Mouse (Mus musculus) limb, embryonic 14.5 days (tissue): ENCODE measurements at regions not wholly inside any gene's neighbourhood (a gene's known extent, or its start where the extent isn't known, plus 50 kb on each side); places are given as distances from the start of the nearest gene placed in this dataset.

Experiments used
- ATAC-seq: fragments of 200-750 bp; cut with Nextera tagmentation; 2 replicates; pipeline ENCODE4 v1.8.0; 2017; ENCODE audit warnings: low read depth, moderate number of reproducible peaks, moderate TSS enrichment; ENCODE audit not compliant: low FRiP score
- DNase-seq: peaks from one replicate; pipeline ENCODE4 v3.0.0-alpha.2; 2015; ENCODE audit warnings: low spot score
- H3K27ac ChIP-seq: fragments of 300-500 bp; sonication (generic); replicated peaks from 2 replicates; pipeline ENCODE4 v1.5.1; 2014; ENCODE audit warnings: low read depth, mild to moderate bottlenecking, low read length, moderate library complexity, mixed read lengths
- H3K27me3 ChIP-seq: fragments of 300-500 bp; sonication (generic); 2 replicates; pipeline ENCODE4 v1.6.1; 2014; ENCODE audit warnings: low read length, mixed read lengths; ENCODE audit not compliant: control insufficient read depth, insufficient read depth
- H3K36me3 ChIP-seq: fragments of 300-500 bp; sonication (generic); 2 replicates; pipeline ENCODE4 v1.6.1; 2014; ENCODE audit warnings: mild to moderate bottlenecking, low read length, moderate library complexity, mixed read lengths; ENCODE audit not compliant: control insufficient read depth, insufficient read depth
- H3K4me1 ChIP-seq: fragments of 300-500 bp; sonication (generic); 2 replicates; pipeline ENCODE4 v1.6.1; 2014; ENCODE audit warnings: antibody characterized with exemption, low read length, mixed read lengths; ENCODE audit not compliant: control insufficient read depth, insufficient read depth
- H3K4me2 ChIP-seq: fragments of 300-500 bp; sonication (generic); replicated peaks from 2 replicates; pipeline ENCODE4 v1.6.1; 2014; ENCODE audit warnings: low read depth, mild to moderate bottlenecking, low read length, moderate library complexity; ENCODE audit not compliant: severe bottlenecking
- H3K4me3 ChIP-seq: fragments of 300-500 bp; sonication (generic); replicated peaks from 2 replicates; pipeline ENCODE4 v1.5.1; 2014; ENCODE audit warnings: low read length
- H3K9ac ChIP-seq: fragments of 300-500 bp; sonication (generic); 2 replicates; pipeline ENCODE4 v1.6.1; 2014; ENCODE audit warnings: mild to moderate bottlenecking, low read depth, low read length, moderate library complexity; ENCODE audit not compliant: severe bottlenecking
- H3K9me3 ChIP-seq: fragments of 300-500 bp; sonication (generic); 2 replicates; pipeline ENCODE4 v1.6.1; 2016; ENCODE audit warnings: low read length; ENCODE audit not compliant: control insufficient read depth
- POLR2A ChIP-seq: fragments of 200-500 bp; IDR thresholded peaks from 2 replicates; pipeline ENCODE4 v1.8.0; 2012; ENCODE audit warnings: inconsistent platforms, mild to moderate bottlenecking, moderate library complexity, borderline replicate concordance; ENCODE audit not compliant: insufficient read depth, insufficient read length; ENCODE audit errors: extremely low read depth
- WGBS: fragments of 180-500 bp; shearing (Covaris S2); extraction: QIAGEN DNeasy Blood & Tissue Kit; methylation state at CpG from one replicate; pipeline ENCODE4 v1.1.7; 2014; 5-methylcytosine and 5-hydroxymethylcytosine counted together

DNA sequence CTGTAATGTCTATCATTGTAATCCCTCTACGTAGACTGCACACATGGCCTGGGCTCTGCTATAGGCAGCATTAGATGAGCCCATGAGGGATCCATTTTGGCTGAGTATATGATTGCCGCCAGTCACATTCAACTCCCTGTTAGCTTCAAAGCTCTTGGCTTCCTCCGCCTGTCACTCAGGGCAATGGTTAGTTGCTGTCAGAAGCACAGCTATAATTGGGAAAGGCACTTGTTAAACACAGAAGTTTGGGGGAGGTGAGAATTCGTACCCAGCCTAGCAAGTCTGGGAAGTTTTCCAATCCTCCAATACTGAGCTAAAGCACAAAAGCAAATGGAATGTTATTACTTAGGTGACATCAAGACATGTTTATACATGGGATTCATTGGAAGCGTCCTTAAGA is 627.7 kb upstream of the Fam92a start:
- Histone ChIP-seq H3K9ac (no peak overlapping the region), H3K27me3 (no peaks in the 10 kb centered on the region), H3K4me2 (no peak overlapping the region), H3K27ac (no peak overlapping the region), H3K4me1 (no peaks in the 10 kb centered on the region), H3K9me3 (no peaks in the 10 kb centered on the region), H3K4me3 (no peak overlapping the region), H3K36me3 (no peaks in the 10 kb centered on the region)
- DNase-seq (peak; percentile 11), ATAC-seq (no peak)
- TF ChIP-seq POLR2A: no peak
- WGBS: 69% methylated on average over 5 of the region's 5 CpGs

DNA sequence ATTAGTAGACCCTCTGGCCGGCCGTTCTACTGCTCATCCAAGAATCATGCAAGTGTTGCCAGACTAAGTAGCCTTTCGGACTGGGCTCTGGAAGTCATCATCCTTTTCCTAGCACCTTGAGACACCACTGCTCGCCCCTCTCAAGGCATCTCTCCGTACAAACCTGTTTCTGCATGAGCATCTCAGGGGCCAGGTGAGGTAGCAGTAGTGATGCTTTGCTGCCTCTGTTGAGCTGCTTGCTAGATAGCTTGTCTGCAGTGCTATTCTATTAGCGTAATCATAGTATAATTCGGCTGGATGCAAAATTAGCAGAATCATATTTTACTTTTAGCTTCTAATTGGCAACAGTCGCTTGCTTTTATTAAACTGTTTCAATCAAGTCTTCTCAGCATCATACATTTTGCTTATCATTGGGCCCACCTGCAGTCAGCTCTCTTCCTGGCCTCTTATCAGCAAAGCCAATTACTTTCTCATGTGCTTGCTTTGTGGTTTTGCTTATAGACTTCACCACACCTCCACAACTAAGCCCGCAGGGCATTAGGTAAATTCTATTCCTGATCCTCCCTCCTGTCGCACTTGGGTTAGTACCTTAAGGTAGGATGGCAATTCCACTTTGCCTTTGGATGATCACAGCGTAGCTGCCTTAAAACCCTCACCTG is 621.1 kb upstream of the Fam92a start:
- no peaks in the 10 kb centered on the region for H3K9me3 ChIP-seq
- DNase-seq (no peak), ATAC-seq (no peak)
- no peaks in the 10 kb centered on the region for H3K4me1 ChIP-seq
- no peak overlapping the region for H3K9ac ChIP-seq
- no peak overlapping the region for H3K4me3 ChIP-seq
- no peak overlapping the region for H3K27ac ChIP-seq
- TF ChIP-seq POLR2A: no peak
- H3K27me3 ChIP-seq: no peaks in the 10 kb centered on the region
- no peaks in the 10 kb centered on the region for H3K36me3 ChIP-seq
- no peak overlapping the region for H3K4me2 ChIP-seq
- WGBS: 62% methylated on average over 11 of the region's 11 CpGs

DNA sequence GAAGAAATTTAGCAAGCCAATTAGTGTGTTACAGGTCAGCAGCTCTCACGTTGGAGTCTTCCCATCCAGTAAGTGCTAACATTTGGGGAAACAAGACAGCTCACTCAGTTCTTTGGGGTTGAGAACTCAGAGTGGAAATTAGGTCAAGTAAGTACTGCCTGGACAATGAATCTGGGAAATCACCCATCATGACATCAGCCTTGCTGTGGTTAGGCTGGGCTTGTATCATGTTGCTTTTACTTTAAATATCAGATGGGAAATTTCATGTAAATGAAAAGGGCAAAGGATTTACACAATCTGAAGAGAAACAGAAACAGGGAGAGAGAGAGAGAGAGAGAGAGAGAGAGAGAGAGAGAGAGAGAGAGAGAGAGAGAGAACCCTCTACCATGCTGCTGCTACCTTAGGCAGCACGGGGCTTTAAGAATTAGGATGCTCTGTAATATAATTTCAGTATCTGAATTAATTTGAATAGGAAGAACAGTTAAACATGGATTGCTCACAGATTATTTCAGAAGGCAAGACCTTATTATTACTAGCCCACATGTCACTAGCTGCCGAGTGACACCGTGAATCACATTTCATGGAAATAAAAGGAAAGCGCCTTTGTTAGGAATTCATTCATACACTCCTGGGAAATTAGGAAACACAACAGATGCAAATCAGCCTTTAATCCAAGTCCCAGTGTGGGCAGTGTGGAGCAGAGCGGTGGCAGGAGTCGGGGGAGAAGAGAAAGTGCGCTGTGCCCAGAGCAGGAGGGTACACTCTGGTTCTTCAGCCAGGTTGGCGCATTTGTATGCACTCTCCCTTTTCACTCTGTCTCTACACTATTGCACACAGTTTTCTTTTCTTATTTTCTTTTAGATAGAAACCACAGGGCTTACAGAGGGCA is 620.2 kb upstream of the Fam92a start:
- ATAC-seq: no peak
- Histone ChIP-seq H3K36me3 (no peaks in the 10 kb centered on the region), H3K4me2 (no peak overlapping the region), H3K4me1 (no peaks in the 10 kb centered on the region), H3K4me3 (no peak overlapping the region), H3K9ac (no peak overlapping the region), H3K27me3 (no peaks in the 10 kb centered on the region), H3K9me3 (no peaks in the 10 kb centered on the region), H3K27ac (no peak overlapping the region)
- WGBS: 82% methylated on average over 9 of the region's 9 CpGs
- no peak for DNase-seq
- TF ChIP-seq POLR2A: no peak

DNA sequence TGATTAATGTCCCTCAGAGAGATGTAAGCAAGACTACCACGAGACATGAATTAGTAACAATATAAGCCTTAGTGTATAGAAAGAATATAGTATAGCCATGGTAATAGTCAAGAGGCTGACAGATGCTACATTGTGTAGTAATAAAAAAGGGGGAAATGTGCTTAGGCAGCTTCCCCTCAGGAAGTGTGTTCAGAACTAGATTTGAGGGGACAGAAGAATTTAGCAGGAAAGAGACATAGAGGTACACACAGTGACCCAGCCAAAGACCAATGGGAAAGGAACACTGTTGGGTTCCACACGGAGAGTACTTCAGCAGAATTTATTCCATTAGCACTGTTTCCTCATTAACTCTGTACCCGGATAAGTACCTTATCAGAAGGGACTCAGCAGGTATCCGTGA is 614.0 kb upstream of the Fam92a start:
- no peak for DNase-seq

DNA sequence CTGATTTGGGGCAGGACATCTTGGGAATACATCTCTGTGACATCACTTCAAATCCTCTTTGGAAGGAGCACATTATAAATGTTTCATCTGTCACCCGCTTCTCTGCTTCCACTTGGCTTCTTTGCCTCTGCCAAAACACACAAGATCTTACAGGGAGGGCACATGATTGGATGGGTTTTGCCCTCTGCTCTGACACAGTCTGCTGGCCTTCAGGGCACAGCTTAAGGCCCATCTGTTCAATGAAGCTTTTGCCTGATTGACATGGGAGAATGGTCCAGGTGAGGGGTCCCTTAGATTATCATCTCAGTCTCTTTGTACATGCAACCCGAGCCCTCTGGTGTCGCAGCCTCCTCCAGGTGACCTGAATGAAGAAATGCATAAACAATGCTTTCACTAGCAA is 612.7 kb upstream of the Fam92a start:
- no peak overlapping the region for H3K4me3 ChIP-seq
- H3K27me3 ChIP-seq: no peaks in the 10 kb centered on the region
- H3K4me2 ChIP-seq: no peak overlapping the region
- DNase-seq: no peak
- no peak overlapping the region for H3K9ac ChIP-seq
- no peak for ATAC-seq
- H3K36me3 ChIP-seq: no peaks in the 10 kb centered on the region
- no peak overlapping the region for H3K27ac ChIP-seq
- no peak for TF ChIP-seq POLR2A
- peaks cover 16% of the 10 kb centered on the region; the same call in 1 of the 2 replicates for H3K4me1 ChIP-seq
- 92% methylated on average over 3 of the region's 3 CpGs for WGBS
- no peaks in the 10 kb centered on the region for H3K9me3 ChIP-seq

More for the DNA sequence above, 614.0 kb upstream of the Fam92a start:
- Histone ChIP-seq H3K27me3 (no peaks in the 10 kb centered on the region), H3K4me1 (peaks cover 16% of the 10 kb centered on the region; the same call in 1 of the 2 replicates), H3K4me2 (no peak overlapping the region), H3K9ac (no peak overlapping the region), H3K4me3 (no peak overlapping the region), H3K9me3 (no peaks in the 10 kb centered on the region), H3K27ac (no peak overlapping the region), H3K36me3 (no peaks in the 10 kb centered on the region)
- 61% methylated on average over 4 of the region's 4 CpGs for WGBS
- TF ChIP-seq POLR2A: no peak
- ATAC-seq: no peak
